24 mouse cellular contexts compared by ENCODE assay signal in the genomic region with DNA sequence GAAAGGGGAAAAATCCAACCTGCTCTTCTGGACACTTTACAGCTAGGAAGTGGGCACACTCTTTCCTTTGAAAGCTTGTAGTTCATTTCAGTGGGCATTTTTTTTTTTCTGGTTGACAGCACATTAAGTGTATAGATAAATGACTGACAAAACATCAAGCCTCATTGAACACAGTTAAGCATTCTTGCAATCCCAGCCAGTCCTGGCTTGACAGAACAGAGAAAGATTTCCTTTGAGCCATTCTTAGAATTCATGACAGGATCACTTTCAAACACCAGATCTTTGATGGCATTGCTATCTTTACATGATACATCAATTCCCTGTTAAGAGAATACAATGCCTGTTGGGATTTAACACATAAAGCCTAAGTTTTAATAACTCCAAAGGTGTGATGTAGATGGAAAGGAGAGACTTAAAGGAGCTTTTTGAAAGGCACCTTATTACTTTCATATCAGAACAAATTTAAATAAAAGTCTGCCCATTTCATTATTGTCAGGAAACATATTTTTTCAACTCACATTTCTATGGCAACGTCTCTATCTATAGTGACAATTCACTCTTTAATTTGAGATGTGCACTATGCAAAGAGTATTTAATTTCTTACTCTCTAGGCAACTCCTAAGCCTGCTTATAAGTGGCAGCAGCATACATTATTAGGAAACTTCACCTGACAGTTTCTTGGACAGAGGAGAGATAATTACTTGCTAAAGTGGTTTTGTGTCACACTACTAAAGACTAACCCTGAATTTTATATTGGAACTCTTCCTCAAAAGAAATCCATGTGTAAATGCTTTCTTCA.
DNase-seq lines count a peak whose midpoint lies in the region; ATAC-seq and TF ChIP-seq lines count a peak whose summit lies in the region.
"Had no signal": no experiment of that assay in that cellular context is flagged by ENCODE, and none has a peak within 500 bp of the region (broad histone marks: within the 10 kb centered on the region; RNA-seq: fewer than 3 reads in every experiment).

No protein-coding gene starts in this region.

- TF ChIP-seq RAD21 in MEL (IDR thresholded peaks at IDR 0.05; ENCODE audit: low read depth, low read length), result no peak

- no peak for TF ChIP-seq CTCF in MEL (IDR thresholded peaks at IDR 0.05 in 2 of 3, conservative IDR thresholded peaks at IDR 0.05 in 1 of 3; ENCODE audit: control insufficient read depth in 1 of 3, insufficient read depth in 1 of 3, low read depth in 2 of 3, low read length in 3 of 3, poor library complexity in 1 of 3, severe bottlenecking in 1 of 3)

- 59% methylated on average over 1 of the region's 1 CpGs for WGBS in forebrain, embryonic 12.5 days
- WGBS in forebrain, embryonic 11.5 days, result 49% methylated on average over 1 of the region's 1 CpGs
- 45% methylated on average over 1 of the region's 1 CpGs for WGBS in kidney, embryonic 15.5 days
- 33% methylated on average over 1 of the region's 1 CpGs for WGBS in forebrain, embryonic 16.5 days

- no peaks in the 10 kb centered on the region for H3K36me3 ChIP-seq in forebrain, embryonic 12.5 days (replicated peaks)
- H3K36me3 ChIP-seq in forebrain, embryonic 11.5 days (ENCODE audit: control insufficient read depth, insufficient read depth, low read length), result no peaks in the 10 kb centered on the region
- no peaks in the 10 kb centered on the region for H3K36me3 ChIP-seq in kidney, embryonic 15.5 days
- peaks cover 0 to 41% of the 10 kb centered on the region in 2 experiments; a peak in 2 of 4 replicates for H3K36me3 ChIP-seq in MEL (ENCODE audit: control insufficient read depth in 1 of 2, insufficient read depth in 2 of 2, low read length in 2 of 2)
- no peaks in the 10 kb centered on the region for H3K36me3 ChIP-seq in forebrain, embryonic 16.5 days (ENCODE audit: control insufficient read depth, insufficient read depth)
- H3K36me3 ChIP-seq: heart, embryonic 12.5 days; limb, embryonic 12.5 days; liver, embryonic 15.5 days; neural tube, embryonic 13.5 days had no signal

- H3K27ac ChIP-seq in forebrain, embryonic 12.5 days, result no peak overlapping the region
- H3K27ac ChIP-seq in forebrain, embryonic 11.5 days (ENCODE audit: low read depth, low read length), result no peak overlapping the region
- H3K27ac ChIP-seq in kidney, embryonic 15.5 days, result no peak overlapping the region
- peak overlapping the region; percentile 62 for H3K27ac ChIP-seq in MEL (ENCODE audit: control insufficient read depth, low read depth, low read length)
- no peak overlapping the region for H3K27ac ChIP-seq in forebrain, embryonic 16.5 days (ENCODE audit: low read length)
- H3K27ac ChIP-seq: gastrocnemius, adult 2 months; heart, adult 2 months; hindbrain, embryonic 14.5 days; limb, embryonic 12.5 days; liver, embryonic 15.5 days; neural tube, embryonic 13.5 days had no signal

- no peaks in the 10 kb centered on the region for H3K79me2 ChIP-seq in MEL (ENCODE audit: control insufficient read depth, insufficient read depth, low read length, poor library complexity)

- no peaks in the 10 kb centered on the region for H3K27me3 ChIP-seq in forebrain, embryonic 12.5 days
- no peaks in the 10 kb centered on the region for H3K27me3 ChIP-seq in forebrain, embryonic 11.5 days (ENCODE audit: control insufficient read depth, insufficient read depth, low read length)
- no peaks in the 10 kb centered on the region for H3K27me3 ChIP-seq in kidney, embryonic 15.5 days
- no peaks in the 10 kb centered on the region for H3K27me3 ChIP-seq in MEL (ENCODE audit: control insufficient read depth in 1 of 2, insufficient read depth in 2 of 2, low read length in 2 of 2)
- no peaks in the 10 kb centered on the region for H3K27me3 ChIP-seq in forebrain, embryonic 16.5 days (replicated peaks; ENCODE audit: control insufficient read depth, insufficient read depth, low read length)
- H3K27me3 ChIP-seq: CH12.LX; heart, embryonic 12.5 days; limb, embryonic 12.5 days; liver, embryonic 15.5 days; neural tube, embryonic 13.5 days had no signal

- peak; percentile 63; the same call in 1 of the 2 replicates for ATAC-seq in forebrain, embryonic 12.5 days (ENCODE audit: low FRiP score)
- no peak for ATAC-seq in forebrain, embryonic 11.5 days (replicated peaks; ENCODE audit: low FRiP score)
- ATAC-seq in kidney, embryonic 15.5 days (replicated peaks; ENCODE audit: low FRiP score), result peak; percentile 77; the same call in 1 of the 2 replicates
- peak; percentile 77 for ATAC-seq in forebrain, embryonic 16.5 days
- ATAC-seq: intestine, postnatal 0 days had no signal

- no peak for DNase-seq in forebrain, embryonic 11.5 days (ENCODE audit: low spot score)
- no peak for DNase-seq in kidney, postnatal 4 days
- DNase-seq in MEL (ENCODE audit: low read depth, low spot score), result peak; percentile 9
- DNase-seq in gastrocnemius, postnatal 14 days, result no peak
- DNase-seq: adrenal gland, postnatal 10 days; cerebellum, adult 11 months; cerebellum, adult 9-10 months; cerebellum, postnatal 36 days; gastrocnemius, adult 2 months; heart, adult 2 months; lung, embryonic 14.5 days; lung, postnatal 14 days; thymus, adult 2 months; thymus, postnatal 4 days had no signal

- H3K4me3 ChIP-seq in forebrain, embryonic 12.5 days (replicated peaks), result no peak overlapping the region
- H3K4me3 ChIP-seq in forebrain, embryonic 11.5 days (ENCODE audit: low read depth, low read length), result no peak overlapping the region
- H3K4me3 ChIP-seq in kidney, embryonic 15.5 days (replicated peaks), result no peak overlapping the region
- H3K4me3 ChIP-seq in MEL (ENCODE audit: control insufficient read depth in 1 of 2, insufficient read depth in 1 of 2, low read depth in 2 of 2, low read length in 2 of 2), result no peak overlapping the region
- no peak overlapping the region for H3K4me3 ChIP-seq in forebrain, embryonic 16.5 days (replicated peaks; ENCODE audit: low read length)
- H3K4me3 ChIP-seq: gastrocnemius, adult 2 months; heart, adult 2 months; heart, embryonic 12.5 days; limb, embryonic 12.5 days; liver, embryonic 15.5 days; neural tube, embryonic 13.5 days had no signal

- H3K4me2 ChIP-seq in forebrain, embryonic 12.5 days, result no peak overlapping the region
- no peak overlapping the region for H3K4me2 ChIP-seq in forebrain, embryonic 11.5 days (ENCODE audit: low read depth, low read length, severe bottlenecking)
- no peak overlapping the region for H3K4me2 ChIP-seq in kidney, embryonic 15.5 days
- no peak overlapping the region for H3K4me2 ChIP-seq in forebrain, embryonic 16.5 days (ENCODE audit: low read length)
- H3K4me2 ChIP-seq: heart, embryonic 12.5 days; hindbrain, embryonic 14.5 days; limb, embryonic 12.5 days; liver, embryonic 15.5 days; lung, embryonic 14.5 days; neural tube, embryonic 13.5 days had no signal

- no peak overlapping the region for H3K9ac ChIP-seq in forebrain, embryonic 12.5 days
- no peak overlapping the region for H3K9ac ChIP-seq in forebrain, embryonic 11.5 days (ENCODE audit: low read length)
- no peak overlapping the region for H3K9ac ChIP-seq in kidney, embryonic 15.5 days
- H3K9ac ChIP-seq in MEL (ENCODE audit: control insufficient read depth, low read depth, low read length, poor library complexity, severe bottlenecking), result no peak overlapping the region
- no peak overlapping the region for H3K9ac ChIP-seq in forebrain, embryonic 16.5 days (replicated peaks; ENCODE audit: low read depth, low read length)
- H3K9ac ChIP-seq: heart, embryonic 12.5 days; hindbrain, embryonic 14.5 days; limb, embryonic 12.5 days; liver, embryonic 15.5 days; lung, embryonic 14.5 days; neural tube, embryonic 13.5 days had no signal

- intact Hi-C loops in gastrocnemius, postnatal 14 days (cut with DNase I; ENCODE audit: low total_unique reads), result no loop called here

- TF ChIP-seq EP300 in MEL (IDR thresholded peaks at IDR 0.05; ENCODE audit: low read depth in 1 of 2, low read length in 2 of 2), result no peak

- H3K4me1 ChIP-seq in forebrain, embryonic 12.5 days, result peaks cover 4% of the 10 kb centered on the region; the same call in 1 of the 2 replicates
- H3K4me1 ChIP-seq in forebrain, embryonic 11.5 days (replicated peaks; ENCODE audit: control insufficient read depth, insufficient read depth, low read length), result no peaks in the 10 kb centered on the region
- no peaks in the 10 kb centered on the region for H3K4me1 ChIP-seq in kidney, embryonic 15.5 days
- H3K4me1 ChIP-seq in MEL (ENCODE audit: control insufficient read depth in 1 of 2, insufficient read depth in 2 of 2, low read length in 2 of 2), result peaks cover 8 to 23% of the 10 kb centered on the region in 2 experiments
- H3K4me1 ChIP-seq in forebrain, embryonic 16.5 days (replicated peaks; ENCODE audit: control insufficient read depth, insufficient read depth, low read length), result no peaks in the 10 kb centered on the region
- H3K4me1 ChIP-seq: heart, embryonic 12.5 days; limb, embryonic 12.5 days; liver, embryonic 15.5 days; neural tube, embryonic 13.5 days had no signal

- no peak for TF ChIP-seq POLR2A in MEL (IDR thresholded peaks at IDR 0.05; ENCODE audit: control insufficient read depth in 1 of 2, insufficient read depth in 1 of 2, low read depth in 1 of 2, low read length in 2 of 2, poor library complexity in 1 of 2)

- no peaks in the 10 kb centered on the region for H3K9me3 ChIP-seq in forebrain, embryonic 12.5 days
- no peaks in the 10 kb centered on the region for H3K9me3 ChIP-seq in forebrain, embryonic 11.5 days (ENCODE audit: control insufficient read depth, low read length)
- no peaks in the 10 kb centered on the region; the same call in 1 of the 2 replicates for H3K9me3 ChIP-seq in kidney, embryonic 15.5 days (replicated peaks)
- no peaks in the 10 kb centered on the region for H3K9me3 ChIP-seq in MEL (replicated peaks; ENCODE audit: insufficient read depth, low read length)
- H3K9me3 ChIP-seq in forebrain, embryonic 16.5 days (ENCODE audit: control insufficient read depth, low read length), result no peaks in the 10 kb centered on the region
- H3K9me3 ChIP-seq: heart, embryonic 12.5 days; limb, embryonic 12.5 days; liver, embryonic 15.5 days; neural tube, embryonic 13.5 days had no signal

TF ChIP-seq in MEL, 35 proteins besides CTCF, POLR2A, EP300 and RAD21 (continues in another document):
- TF ChIP-seq CHD1 (IDR thresholded peaks at IDR 0.05; ENCODE audit: low read depth, low read length) (no peak), POLR2AphosphoS5 (IDR thresholded peaks at IDR 0.05; ENCODE audit: borderline replicate concordance, low read depth, low read length) (no peak), MYC (IDR thresholded peaks at IDR 0.05; ENCODE audit: low read depth, low read length) (no peak), TCF12 (IDR thresholded peaks at IDR 0.05; ENCODE audit: low read depth, low read length) (no peak), RCOR1 (IDR thresholded peaks at IDR 0.05; ENCODE audit: low read depth, low read length) (no peak), TBP (IDR thresholded peaks at IDR 0.05; ENCODE audit: low read depth, low read length) (no peak), JUND (IDR thresholded peaks at IDR 0.05; ENCODE audit: low read depth, low read length) (no peak), HCFC1 (IDR thresholded peaks at IDR 0.05; ENCODE audit: low read depth, low read length) (no peak), UBTF (IDR thresholded peaks at IDR 0.05; ENCODE audit: borderline replicate concordance, insufficient read depth, low read depth, low read length) (no peak), ZMIZ1 (IDR thresholded peaks at IDR 0.05; ENCODE audit: low read depth, low read length) (no peak), NRF1 (IDR thresholded peaks at IDR 0.05; ENCODE audit: insufficient read depth, low read depth, low read length, poor library complexity, severe bottlenecking) (no peak)
